Mouse (Mus musculus) G1E (cell line): ENCODE results near the gene Slc25a51.

Experiments used
- CTCF ChIP-seq: IDR thresholded peaks from 2 replicates; pipeline ENCODE4 v1.5.1; 2012; ENCODE audit warnings: low read depth, low read length, inconsistent platforms, mixed read lengths
- GATA1 ChIP-seq: IDR thresholded peaks from 2 replicates; pipeline ENCODE4 v1.6.1; 2012; ENCODE audit warnings: borderline replicate concordance, low read length, inconsistent platforms, mixed read lengths

GRCm38 (mm10) chr4:45449012-45449411 is 40.4 kb upstream of the Slc25a51 start:
- TF ChIP-seq CTCF (no peak), GATA1 (no peak)
